Mouse (Mus musculus): ENCODE data around the gene Art3. TPM values are rescaled to one million over a fixed set of nuclear protein-coding genes. Genes with fewer than 3 reads are reported as not detected.

Art3 gene
- total RNA-seq (2021), result 100 to 1,000 TPM; 314 to 411 TPM
- long read RNA-seq, experiment 1, partial matches to known transcripts, result 11 of 154 reads
- long read RNA-seq, experiment 1, other reads (novel, unspliced or antisense), result 138 of 154 reads
- long read RNA-seq, experiment 2, transcript Art3-211 (8 exons, 1,187 nt), result major isoform, 5 of 133 reads
- long read RNA-seq, experiment 2, partial matches to known transcripts, result 16 of 133 reads
- long read RNA-seq, experiment 2, other reads (novel, unspliced or antisense), result 112 of 133 reads

DNA sequence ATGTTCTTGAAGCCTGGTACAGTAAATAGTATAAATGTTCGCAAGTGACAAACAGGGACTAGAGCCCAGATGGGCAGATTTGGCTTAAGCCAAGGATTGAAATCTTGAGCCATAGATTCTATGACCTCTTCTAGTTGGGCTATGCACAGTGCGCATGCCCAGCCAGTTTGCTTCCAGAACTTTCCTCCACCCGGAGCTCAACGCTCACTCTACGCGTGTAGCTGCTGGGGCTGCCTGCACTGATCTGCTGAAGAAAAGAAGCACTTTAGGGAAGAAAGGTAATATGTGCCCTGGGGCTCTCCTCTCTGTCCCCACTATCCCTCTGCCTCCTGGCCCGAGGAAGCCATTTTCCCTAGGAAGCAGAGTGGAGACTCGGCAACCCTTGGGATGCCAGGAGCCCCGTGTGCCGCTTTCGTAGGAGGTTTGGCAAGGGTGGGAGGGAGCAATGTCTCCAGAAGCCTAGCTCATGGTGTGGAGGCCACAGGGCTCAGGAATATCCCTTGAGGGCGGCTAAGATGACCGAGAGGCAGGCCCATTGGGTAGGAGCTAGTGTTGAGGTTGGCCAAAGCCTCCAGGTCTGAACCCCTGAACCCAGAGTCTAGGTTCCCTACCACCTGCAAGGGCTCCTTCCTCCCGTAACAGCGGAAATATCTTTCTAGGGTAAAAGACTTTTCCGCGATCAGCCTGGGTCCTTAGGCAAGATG, at the start of gene Art3:
Gene Art3, plus strand, starts transcription at position 193 of the 704 bp plus-strand sequence.
- intact Hi-C loops (cut with DNase I; ENCODE audit: low total_unique reads), result no loop called here
- no peak for DNase-seq

DNA sequence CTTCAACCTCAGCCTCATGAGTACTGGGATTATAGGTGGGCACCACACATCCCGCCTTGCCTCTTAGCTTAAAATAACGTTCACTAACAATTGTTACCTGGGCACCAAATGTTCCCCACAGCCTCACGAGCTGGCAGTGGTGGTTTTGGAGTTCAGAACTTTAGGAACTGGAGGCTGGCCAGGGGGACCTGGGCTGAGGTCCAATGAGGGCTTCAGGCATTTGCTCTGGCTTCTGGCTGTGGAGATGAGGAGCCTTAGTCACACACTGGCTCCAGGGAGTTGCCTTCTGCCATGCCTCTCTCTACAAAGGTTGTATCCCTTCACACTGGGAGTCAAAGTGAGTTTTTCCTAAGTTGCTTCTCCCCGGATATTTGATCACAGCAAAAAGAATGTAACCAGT, 49.1 kb upstream of the Art3 start:
- peak; percentile 38 for DNase-seq

DNA sequence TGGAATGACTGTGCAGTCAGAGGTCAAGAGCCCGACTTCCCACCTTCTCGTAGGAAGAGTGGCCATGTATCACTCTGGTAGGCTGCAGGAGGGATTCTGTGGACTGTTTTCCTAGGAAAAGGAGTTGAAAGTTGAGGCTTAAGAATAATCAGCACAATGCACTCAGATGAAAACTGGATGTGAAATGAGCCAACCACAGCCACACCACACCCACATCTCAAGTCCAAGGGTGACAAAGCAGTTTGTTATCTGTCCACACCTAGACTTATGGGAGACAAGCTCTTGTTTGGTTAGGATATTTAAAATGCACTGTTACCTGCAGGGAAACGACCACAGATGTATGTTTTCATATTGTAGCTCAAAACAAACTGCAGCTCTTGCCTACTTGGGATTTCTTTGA, 48.5 kb upstream of the Art3 start:
- intact Hi-C loops (cut with DNase I; ENCODE audit: low total_unique reads), result no loop called here
- DNase-seq, result no peak

More for the DNA sequence above, 49.1 kb upstream of the Art3 start:
- intact Hi-C loops (cut with DNase I; ENCODE audit: low total_unique reads), result no loop called here

DNA sequence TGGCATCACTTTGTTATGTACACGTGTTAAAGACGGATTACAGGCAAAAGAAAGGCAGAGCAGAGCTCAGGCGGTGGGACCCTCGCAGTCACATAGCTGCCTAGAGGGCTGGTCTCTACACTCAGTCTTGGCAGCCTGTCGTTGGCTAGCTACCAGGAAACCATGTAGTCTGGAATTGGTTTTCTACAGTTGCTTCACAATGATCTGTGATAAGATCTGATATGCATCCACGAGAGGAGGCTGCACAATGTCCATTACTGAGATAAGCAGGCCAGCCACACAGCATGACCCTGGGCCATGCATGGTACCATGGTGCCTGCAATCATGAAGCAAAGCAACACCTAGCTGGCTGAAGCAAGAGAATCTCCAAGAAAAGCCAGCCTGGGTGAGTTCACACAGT, 43.8 kb upstream of the Art3 start:
- no peak for DNase-seq
- intact Hi-C loops (cut with DNase I; ENCODE audit: low total_unique reads), result loop anchor here (5.0 kb wide), 1 partner anchor 116 kb away; no protein-coding TSS in a partner anchor

DNA sequence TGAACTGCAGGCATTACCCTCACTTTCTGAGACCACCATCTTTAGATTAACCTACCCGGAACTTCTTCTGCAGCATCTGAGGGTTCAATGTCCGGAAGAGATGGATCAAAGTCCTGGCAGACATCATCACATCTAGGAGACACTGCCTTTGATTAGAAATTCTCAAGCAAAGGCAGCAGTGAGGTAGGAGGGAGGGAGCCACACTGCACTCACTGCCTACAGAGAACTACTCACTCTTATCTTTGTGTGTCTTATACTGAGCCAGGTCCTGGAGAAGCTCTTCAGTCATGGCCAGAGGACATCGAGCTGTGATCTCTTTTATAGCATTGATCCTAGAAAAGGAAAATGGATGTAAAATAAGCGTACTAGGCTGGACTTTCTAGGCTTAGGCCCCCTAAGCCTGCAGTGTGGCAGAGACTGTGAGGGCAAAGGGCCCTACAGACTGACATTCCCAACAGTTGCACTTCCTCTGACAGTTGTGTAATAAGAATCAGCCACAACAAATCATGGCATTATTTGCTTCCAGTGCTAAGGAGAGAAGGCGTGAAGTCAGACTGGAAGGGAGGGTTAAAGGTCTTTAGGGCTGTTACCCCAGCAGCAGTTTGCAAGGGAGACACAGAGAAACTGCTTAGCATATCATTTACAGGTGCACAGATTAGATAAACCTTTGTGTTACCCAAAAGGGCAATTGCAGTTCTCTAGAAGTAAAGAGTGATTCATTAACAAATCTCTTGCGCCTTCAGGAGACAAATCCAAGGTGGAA, 39.8 kb upstream of the Art3 start:
- DNase-seq, result no peak
- intact Hi-C loops (cut with DNase I; ENCODE audit: low total_unique reads), result no loop called here

DNA sequence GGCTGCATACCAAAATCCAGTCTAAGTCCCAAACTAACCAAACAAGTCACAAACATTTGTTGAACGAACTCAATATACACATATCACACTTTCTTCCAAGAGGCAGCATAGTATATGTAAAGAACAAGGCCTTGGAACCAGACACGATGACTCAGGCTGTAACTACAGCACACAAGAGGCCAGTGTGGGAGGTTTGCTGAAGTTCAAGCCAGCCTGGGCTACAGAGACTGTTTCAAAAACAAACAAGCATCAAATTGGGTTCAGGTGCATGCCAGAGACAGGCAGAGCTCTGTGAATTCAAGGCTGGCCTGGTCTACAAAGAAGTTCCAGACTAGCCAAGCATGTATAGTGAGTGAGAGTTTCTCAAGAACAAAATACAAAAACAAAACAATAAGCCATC, 37.1 kb upstream of the Art3 start:
- intact Hi-C loops (cut with DNase I; ENCODE audit: low total_unique reads), result no loop called here
- no peak for DNase-seq

DNA sequence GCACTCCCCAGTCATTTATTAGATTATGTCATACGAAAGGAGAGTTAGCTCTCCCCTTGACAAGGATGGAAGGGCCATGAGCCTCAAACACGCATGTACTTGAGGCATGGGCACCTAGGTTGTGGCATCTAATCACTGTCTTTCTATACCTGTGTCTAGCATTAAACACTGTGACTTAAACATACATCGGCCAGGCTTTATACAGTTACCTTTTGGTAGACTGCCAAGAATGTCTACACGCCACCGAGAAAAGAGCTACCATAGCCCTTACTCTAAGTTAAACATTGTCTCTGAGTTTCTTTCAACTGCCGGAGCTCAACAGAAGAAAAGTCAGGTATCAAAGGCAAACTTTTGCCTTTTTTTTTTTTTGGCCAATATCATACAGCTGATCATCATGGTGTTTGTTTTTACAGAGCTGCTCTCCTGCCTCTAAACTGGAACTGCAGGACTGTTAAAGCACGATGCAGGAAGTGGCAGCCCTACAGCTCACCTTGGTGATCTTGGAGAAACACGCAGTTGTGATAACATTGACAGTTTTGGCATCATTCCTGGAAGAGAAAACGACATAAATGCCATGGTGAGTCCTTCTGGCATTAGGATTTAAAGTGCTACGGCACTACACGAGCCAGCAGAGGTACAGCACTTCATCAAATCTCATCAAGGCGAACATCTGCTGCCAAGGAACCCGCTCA, 29.3 kb upstream of the Art3 start:
- no peak for DNase-seq
- intact Hi-C loops (cut with DNase I; ENCODE audit: low total_unique reads), result no loop called here

DNA sequence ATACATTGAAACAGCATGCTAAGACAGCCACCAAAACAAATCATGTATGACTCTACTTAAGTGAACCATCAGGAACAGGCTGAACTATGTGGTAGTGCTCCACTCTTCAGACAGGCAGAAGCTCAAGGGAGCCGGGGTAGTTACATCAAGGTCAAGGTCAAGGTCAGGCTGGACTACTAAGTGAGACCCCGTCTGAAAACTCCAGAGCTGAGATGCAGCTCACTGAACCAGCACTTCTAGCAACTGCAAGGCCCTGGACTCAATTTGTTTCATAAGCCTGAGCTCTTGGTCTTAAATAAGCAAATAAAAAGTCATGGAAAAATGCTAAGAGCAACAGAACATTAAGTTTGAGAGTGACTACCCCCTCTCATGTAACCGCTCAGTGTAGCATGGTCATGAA, 27.3 kb upstream of the Art3 start:
- no peak for DNase-seq
- intact Hi-C loops (cut with DNase I; ENCODE audit: low total_unique reads), result no loop called here

DNA sequence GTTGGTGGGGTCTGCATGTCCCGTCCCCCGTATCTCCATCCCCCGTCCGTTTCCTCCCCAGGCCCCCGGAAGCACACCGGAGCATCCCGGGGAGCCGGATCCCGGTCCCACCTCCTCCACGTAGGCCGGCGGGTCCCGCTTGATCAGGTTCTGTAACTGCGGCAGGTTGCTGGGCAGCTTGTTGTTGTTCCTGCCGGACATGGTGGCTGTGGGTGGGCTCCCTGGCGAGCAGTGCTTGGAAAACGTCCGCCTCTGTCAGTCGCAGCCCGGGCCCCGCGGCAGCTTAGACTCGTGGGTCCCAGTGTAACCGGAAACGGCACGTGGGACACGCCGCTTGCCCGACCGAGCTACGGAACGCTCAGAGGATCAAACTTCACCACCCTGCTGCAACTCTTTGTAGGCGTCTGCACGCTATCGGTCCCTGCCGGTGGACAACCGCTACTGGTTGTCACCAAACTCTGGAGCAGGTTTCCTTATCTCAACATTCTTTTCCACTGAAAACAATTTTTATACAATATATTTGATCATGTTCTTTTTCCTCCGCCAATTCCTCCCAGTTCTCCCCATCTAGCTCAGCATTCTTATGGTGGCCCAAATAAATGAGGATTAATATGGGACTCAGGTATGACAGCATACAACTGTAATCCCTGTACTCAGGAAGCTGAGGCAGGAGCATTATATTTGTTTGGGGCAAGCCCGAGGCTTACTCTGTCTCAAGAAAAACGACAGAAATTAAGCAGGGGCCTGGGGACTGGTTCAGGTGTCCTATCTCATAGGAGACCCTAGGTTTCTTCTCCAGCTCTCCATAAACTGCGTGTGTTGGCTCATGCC, 21.7 kb upstream of the Art3 start, which contains the start of gene Sdad1:
Gene Sdad1, minus strand, starts transcription at position 799 of the 831 bp plus-strand sequence.
- intact Hi-C loops (cut with DNase I; ENCODE audit: low total_unique reads), result loop anchor here (5.0 kb wide), 2 partner anchors 72 to 87 kb away; no protein-coding TSS in a partner anchor
- peak; percentile 91 for DNase-seq

DNA sequence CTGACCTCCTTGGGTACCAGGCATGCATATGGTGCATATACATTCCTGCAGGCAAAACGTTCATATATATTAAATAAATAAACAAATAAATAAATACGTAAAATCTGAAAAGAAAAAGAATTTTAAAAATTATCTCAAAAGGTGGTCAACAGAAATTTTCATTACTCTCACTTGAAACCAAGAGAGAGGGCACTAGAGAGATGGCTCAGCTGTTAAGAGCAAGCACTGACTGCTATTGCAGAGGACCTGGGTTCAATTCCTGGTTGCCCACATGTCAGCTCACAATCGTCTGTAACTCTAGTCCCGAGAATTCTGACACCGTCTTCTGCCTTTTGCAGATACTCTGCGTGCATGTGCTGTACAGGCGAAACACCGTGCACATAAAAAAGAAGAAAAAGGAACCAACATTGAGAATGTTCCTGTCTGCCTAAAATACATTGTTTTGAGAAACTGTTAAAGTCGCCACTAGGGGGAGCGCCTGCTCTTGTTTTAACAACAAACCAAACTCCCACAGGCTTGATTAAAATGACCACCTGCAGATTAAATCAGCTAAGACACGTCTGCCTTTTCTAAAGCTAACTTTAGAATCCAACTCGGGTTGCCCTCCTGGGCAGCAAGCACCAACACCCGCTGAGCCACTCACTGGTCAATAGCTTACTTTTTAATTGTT, 19.4 kb upstream of the Art3 start:
- intact Hi-C loops (cut with DNase I; ENCODE audit: low total_unique reads), result loop anchor here (5.0 kb wide), 2 partner anchors 70 to 85 kb away; no protein-coding TSS in a partner anchor
- DNase-seq, result peak; percentile 84

DNA sequence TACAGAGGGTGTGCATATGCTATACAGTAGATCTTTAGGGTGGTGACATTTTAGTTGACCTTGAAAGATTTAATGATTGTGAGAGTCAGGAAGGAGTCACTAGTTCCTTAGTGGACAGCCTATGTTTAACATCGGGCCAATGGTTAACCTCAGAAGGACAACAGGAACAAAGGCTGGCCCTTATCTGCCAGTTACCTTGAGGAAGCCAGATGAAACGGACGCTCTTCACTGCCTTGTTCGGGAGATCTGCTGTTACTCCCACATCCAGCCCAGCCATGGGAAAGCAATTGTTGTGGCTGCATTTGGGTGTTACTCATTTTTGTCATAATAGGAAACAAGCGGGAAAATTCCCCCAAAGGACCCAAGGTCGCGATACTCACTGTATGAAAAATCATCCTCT, 17.9 kb upstream of the Art3 start:
- no peak for DNase-seq
- intact Hi-C loops (cut with DNase I; ENCODE audit: low total_unique reads), result loop anchor here (5.0 kb wide), 2 partner anchors 69 to 84 kb away; no protein-coding TSS in a partner anchor

DNA sequence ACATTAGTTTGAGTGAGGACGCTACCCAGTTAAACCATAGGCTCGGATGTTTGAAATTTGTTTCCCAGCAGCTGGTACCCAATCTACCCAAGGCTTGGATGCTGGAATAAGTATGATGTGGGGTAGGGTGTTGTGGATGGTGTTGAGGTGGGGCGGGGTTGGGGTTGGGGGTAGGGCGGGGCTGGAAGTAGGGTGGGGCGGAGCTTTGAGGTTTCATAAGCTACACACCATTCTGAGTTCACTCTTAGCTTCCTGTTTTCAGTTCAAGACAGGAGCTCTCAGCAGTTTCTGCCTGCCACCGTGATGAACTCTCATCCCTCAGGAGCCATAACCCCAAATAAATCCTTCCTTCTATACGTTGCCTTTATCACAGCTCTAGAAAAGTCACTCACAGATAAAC, 13.5 kb upstream of the Art3 start:
- DNase-seq, result no peak
- intact Hi-C loops (cut with DNase I; ENCODE audit: low total_unique reads), result no loop called here

DNA sequence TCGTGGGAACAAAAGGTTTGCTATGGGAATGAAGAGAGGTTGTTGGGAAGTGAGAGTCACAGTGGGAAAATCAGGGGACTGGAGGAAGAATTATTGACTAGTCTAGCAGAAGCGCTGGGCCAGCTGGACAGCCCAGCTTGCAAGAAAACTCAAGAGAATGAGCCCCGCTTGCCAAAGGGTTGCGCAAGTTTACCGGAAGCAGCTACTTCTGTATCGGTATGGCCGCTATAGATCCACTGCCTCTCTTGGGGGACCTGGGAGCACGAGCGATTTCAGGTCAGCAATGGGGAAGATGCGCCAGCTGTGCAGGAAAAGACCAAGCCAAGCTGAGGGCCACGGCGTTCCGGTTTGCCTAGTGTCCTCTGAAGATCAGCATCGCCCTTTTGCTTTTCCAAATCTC, 13.0 kb upstream of the Art3 start:
- DNase-seq, result peak; percentile 51
- intact Hi-C loops (cut with DNase I; ENCODE audit: low total_unique reads), result no loop called here

DNA sequence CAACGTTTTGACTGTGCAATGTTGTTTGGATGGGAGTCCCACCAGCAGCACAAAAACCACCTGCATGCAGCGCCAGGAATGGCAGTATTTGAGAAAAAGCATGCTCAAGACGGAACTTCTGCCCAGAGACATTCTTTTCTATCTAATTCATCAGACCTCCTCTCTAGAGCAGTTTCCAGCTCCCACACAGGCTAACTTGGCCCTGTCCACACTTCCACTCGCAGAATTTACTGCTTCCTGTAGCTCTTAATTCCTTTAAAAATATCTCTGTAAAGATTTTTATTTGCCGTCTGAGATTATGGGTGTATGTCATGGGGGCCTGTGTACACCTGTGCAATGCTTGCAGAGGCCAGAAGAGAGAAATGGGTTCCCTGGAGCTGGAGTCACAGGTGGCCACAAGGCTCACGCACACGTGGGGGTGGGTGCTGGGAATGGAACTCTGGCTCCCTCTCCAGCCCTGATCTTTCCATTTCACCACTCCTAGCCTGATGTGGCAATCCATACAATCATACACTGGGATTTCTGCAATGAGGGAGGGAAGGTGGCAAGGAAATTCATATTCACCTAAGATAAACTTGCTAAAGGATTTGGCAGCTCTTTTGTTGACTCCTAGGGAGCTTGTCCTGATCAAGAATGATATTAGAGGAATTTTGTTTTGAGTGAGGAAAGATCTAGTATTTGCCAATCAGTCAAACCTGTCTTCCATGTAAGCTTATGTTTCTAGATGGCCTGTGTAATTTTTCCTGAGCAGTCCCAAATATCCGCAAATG, 9.8 kb upstream of the Art3 start:
- intact Hi-C loops (cut with DNase I; ENCODE audit: low total_unique reads), result no loop called here

DNA sequence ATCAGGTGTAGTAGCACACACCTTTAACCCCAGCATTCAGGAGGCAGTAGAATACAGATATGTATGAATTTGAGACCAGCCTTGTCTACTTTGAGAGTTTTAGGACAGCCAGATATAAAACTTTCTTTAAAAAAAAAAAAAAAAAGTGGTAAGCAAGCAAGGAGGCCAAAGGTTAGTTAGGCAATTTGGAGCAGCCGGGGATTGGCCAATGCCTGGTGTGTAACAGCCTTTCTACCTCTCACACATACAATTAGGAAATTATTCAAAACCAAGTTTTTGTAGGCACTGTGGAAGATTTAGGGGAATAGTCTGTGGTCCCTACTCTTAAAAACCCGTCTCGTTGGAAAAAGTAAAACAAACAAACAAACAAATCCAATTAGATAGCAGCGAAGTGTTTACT, 9.0 kb upstream of the Art3 start:
- intact Hi-C loops (cut with DNase I; ENCODE audit: low total_unique reads), result no loop called here
- DNase-seq, result no peak

More for the DNA sequence above, 9.8 kb upstream of the Art3 start:
- DNase-seq, result no peak

DNA sequence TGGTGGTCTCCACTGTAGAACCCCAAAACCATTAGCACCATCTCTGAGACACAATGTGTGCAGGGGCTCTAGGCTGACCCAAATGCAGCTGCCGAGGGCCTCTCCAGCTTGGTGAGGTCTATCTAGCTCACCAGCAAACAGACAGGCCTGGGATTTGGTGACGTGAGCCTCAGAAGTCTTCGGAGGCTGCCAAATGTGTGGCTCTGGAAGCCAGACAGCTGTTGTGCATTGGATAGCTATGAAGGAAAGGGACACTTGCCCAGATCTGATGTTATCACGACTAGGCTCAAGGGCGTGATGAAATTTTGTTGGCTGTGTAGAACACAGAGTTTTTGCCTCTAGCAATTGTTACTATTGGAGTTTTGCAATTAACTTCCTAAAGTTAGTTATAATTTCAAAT, 8.4 kb upstream of the Art3 start:
- intact Hi-C loops (cut with DNase I; ENCODE audit: low total_unique reads), result no loop called here
- peak; percentile 82 for DNase-seq

DNA sequence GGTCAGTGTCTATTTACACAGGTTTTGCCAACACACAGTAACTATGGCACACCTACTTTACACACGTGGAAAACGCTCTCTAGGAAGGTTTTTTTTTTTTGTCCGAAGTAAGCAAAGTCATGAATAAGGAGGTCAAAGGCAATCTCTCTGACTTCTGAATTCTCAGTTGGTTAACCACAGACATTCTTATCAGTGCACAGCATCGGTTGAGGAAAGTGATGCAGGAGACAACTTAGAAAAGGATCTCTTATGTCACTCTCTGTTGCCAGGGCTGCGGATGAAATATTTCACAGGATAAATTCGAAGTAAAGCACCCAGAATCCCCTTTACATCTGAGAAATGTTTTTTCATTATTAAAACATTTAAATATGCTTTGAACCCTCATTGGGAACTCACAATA, 4.3 kb upstream of the Art3 start:
- no peak for DNase-seq
- intact Hi-C loops (cut with DNase I; ENCODE audit: low total_unique reads), result no loop called here

DNA sequence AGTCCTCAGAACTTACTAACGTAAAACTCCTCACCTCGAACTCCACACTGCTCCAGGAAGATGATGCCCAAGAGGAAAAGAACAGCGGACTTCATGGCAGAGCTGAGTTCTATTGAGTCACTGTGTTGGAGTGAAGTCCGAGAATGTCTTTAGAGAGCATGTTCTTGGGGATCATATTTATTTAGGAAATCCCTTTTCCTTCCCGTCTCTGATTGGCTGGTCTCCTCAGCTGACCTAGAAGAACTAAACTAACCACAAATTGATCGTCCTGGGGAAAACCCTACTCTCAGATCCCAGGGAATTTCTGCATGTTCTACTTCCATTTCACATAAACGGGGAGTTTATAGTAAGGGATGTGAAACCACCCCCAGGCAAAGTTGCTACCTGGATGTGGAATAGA, 3.7 kb upstream of the Art3 start, which contains the start of gene Cxcl9:
Gene Cxcl9, minus strand, starts transcription at position 151 of the 400 bp plus-strand sequence.
- DNase-seq, result no peak
- intact Hi-C loops (cut with DNase I; ENCODE audit: low total_unique reads), result no loop called here

Data from gastrocnemius, postnatal 14 days (tissue).